Mouse (Mus musculus) CD4-positive, CD25-positive, alpha-beta regulatory T cell, adult 2 months (primary cell): ENCODE results near the gene Cdkl2.

Experiments used
- DNase-seq: peaks from one replicate; pipeline ENCODE4 v3.0.0-alpha.2; 2012; ENCODE audit warnings: low read depth, low spot score

Cdkl2 gene

DNA sequence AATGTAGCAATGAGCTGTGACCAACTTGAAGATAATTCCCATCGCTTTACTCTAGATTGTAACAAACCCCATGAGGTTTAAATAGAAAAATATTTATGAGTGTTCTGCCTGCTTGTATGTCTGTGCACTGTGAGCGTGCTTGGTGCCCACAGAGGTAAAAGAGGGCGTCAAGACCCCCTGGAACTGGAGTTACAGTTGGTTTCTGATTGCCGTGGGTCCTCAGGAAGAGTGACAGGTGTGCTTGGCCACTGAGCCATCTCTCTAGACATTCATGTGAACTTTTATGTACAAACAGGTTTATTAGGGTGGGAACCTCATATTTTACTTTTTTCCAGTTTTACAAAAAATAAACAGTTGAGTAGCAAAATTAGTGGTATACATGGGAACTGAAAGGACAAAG lies at the start of gene Cdkl2:
Gene Cdkl2, minus strand, starts transcription at position 101 of the 400 bp plus-strand sequence.
- DNase-seq, result no peak

DNA sequence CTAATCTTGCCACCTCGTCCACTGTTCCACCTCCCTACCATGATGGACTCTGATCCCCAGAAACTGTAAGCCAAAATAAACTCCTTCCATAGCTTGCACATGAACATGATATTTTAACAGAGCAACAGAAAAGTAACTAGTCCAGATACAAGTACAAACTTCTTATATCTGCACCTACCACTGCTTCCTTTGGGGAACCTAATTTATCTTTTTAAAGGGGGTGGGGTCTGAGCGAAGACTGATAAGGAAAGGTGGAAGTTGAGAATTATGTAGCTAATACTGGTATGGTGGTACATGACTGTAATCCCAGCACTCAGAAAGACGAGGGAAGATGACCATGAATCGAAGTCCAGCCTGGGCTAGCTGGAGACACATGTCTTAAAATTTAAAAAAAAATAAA lies 43.8 kb upstream of the Cdkl2 start:
- no peak for DNase-seq

DNA sequence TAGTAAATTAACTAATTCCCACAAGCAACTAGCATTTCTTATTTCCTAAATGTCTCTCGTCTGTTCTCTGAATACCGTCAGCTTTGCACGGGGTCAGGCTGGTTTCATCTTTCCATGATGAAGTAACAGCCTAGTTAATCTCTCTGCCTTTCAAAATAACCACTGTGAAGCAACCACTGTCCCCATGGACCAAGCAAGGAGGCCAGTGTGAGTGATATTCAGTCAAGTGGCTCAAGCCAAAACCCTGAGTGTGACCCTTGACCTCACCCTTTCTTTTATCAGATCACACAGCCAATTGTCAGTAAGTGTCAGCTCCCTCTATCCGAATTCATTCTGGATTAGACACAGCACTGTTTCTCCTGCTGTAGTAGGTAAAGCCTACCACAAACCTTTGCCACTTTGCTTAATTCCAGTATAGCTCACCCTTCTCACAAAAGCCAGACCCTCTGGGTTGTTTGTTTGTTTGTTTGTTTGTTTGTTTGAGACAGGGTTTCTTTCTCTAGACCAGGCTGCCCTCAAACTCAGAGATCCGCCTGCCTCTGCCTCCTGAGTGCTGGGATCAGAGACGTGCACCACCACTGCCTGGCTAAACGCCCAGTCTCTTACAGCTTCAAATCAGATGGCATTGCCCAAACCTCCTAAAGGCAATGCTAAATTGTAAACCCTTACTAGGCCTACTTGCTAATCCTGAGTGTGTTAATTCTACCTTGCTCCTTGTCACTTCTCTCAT lies 42.3 kb upstream of the Cdkl2 start:
- DNase-seq, result no peak

DNA sequence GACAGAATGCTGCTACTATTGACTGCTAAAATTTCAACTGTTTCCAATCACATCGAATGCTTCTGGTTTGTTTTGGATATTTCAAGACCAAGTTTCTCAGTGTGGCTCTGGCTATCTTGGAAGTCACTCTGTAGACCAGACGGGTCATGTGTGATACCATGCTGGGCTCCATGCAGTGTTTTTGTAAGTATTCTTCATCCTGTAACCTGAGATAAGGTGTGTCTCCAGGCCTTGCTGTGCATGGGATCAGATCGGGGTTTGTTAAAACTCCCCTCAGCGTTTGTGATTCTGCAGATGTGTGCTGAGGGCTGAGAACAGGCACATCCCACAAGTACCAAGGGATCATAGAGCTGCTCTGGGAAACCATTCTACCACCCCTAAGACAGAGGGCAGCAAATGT lies 41.6 kb upstream of the Cdkl2 start:
- no peak for DNase-seq

DNA sequence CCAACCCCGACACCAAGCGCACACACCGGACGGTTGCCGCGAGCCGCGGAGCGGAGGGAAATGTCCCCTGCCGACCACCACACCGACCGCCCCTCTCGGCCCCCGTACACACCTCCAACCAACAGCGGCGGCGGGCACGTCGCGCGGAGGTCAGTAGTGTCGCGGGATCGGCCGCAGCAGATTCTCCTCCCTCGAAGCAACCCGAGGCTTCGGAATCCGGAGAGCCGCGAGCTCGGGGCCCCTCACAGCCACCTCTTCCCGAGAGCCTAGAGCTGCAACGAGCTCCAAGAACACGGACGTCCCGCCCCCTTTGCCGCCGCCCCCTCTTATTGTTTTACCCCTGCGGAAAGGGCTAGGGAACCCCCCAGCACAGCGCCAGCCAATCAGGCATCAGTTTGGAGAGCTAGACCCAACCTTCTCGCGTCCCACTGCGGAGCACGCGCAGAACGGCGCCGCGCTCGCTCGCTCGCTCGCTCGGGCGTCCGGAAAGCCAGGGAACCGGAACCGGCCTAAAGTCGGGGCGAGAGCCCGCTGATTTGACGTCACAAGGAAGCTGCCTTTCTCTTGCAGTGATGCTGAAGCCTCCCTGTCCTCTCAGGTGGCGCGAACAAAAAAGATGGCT lies 39.8 kb upstream of the Cdkl2 start, which contains the start of gene G3bp2:
Gene G3bp2, minus strand, starts transcription at position 303 of the 622 bp plus-strand sequence.
- peak; percentile 100 for DNase-seq

DNA sequence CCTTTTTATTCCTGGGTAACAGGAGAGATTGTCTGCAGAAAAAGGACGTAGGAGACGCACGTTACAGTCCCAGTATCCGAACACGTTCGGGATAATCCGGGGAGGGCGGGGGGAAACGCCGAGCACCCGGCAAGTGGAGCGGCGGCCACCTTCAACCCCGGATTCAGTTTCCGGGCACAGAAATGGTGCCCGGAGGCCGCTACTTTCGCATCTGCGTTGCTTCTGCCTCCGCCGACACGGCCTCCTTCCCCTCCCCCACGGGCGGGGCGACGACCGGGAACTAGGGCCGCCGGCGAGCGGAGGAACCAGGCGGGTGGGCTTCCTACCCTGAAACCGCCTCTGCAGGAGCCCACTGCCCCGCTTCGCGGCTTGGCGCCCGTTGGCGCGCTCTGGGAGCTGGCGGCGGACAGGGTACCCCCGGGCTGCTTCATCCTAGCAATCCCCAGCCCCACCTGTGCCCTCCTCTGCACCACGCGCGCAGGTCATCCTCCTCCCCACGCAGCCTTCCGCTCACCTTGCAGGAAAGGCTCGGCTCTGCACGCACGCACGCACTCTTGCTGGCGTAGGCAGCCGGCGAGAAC lies 39.2 kb upstream of the Cdkl2 start:
- peak; percentile 76 for DNase-seq

DNA sequence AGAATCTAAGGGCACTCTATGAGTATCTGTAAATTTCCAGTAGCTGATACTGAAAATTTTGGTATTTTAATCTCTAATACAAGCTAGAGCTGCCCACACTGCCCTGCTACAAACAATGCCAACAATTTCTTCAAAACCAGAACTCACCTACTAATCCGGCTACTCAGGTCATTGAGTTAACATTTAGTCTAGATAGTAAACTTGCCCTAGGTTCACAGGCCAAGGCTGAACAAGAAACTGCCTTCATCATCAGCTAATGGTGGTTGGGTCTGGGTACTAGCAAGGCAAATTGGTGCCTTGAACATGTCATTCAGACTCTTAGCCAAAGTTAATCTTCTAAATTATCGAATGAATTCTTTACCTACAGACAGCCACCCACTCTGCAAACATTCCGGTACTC lies 37.6 kb upstream of the Cdkl2 start:
- no peak for DNase-seq

DNA sequence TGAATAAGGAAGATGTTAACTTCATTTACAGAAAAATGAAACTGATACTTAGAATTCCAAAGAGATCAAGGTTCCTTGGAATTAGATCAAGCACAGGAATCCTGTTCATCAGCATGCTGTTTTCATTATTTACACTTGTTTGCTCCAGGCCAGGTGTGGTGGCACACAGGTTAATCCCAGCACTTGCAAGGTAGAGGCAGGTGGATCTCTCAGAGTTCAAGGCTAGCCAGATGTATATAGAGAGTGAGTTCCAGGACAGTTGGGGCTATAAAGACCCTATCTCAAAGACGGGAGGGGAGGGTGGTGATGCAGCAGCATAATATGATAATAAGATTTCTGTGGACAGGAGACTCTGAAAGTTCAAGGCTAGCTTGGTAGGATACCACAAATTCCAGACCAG lies 36.7 kb upstream of the Cdkl2 start:
- no peak for DNase-seq

DNA sequence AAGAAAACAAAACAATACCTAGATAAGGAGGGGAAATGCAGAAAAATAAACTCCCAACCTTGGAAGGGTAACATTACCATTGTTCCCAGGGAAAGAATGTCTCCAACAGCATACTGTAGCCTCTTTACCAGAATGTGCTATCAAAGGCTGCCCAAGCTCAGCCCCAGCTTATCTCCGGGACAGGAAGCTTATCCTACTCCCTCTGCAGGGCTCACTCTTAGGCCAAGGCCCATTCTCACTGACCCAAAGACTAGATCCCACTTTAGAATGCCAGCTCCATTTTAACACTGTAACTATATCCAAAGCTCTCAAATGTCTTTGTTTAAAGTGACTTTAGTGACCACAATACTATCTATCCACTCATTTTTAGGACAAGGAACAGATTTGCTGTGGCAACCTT lies 35.6 kb upstream of the Cdkl2 start:
- no peak for DNase-seq

DNA sequence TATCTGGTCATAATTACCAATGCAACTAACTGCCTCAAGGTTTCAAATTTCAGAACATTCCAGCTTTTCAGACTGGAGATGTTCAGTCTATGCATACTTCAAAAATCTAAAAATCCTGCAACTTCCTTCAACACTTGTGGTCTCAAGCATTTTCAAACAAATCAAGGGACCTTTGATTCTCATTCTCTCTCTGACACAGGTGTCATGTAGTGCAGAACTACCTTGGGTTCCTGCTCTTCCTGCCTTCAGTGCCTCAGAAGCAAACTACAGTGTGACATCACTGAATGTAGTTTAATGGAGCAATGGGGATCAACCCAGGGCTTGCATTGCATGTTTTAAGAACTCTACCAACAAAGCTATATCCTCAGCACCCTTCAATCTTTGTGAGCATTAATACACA lies 35.1 kb upstream of the Cdkl2 start:
- DNase-seq, result peak; percentile 15

DNA sequence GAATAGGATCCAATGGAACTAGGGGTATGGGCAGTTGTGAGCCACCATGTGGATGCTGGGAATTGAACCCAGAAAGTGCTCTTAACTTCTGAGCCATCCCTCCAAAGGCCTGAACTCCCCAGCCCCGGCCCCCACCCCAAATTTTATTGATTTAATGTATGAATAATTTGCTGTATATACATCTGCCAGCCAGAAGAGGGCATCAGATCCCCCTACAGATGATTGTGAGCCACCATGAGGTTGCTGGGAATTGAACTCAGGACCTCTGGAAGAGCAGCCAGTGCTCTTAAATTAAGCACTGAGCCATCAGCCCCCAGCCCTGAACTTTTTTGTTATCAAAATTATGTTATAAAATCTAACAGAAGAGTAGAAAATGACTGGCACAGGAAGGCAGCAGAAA lies 32.6 kb upstream of the Cdkl2 start:
- peak; percentile 53 for DNase-seq

DNA sequence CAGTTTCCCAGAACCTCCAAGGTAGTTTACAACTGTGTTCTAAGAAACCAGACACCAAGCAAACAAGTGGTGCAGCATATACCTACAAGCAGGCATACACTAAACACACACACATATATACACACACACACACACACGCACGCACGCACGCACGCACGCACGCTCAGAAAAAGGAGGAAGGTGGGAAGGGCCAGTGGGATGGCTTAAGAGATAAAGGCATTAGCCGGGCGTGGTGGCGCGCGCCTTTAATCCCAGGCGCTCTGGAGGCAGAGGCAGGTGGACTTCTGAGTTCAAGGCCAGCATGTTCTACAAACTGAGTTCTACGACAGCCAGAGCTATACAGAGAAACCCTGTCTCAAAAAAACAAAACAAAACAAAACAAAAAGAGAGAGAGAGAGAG lies 30.4 kb upstream of the Cdkl2 start:
- no peak for DNase-seq

DNA sequence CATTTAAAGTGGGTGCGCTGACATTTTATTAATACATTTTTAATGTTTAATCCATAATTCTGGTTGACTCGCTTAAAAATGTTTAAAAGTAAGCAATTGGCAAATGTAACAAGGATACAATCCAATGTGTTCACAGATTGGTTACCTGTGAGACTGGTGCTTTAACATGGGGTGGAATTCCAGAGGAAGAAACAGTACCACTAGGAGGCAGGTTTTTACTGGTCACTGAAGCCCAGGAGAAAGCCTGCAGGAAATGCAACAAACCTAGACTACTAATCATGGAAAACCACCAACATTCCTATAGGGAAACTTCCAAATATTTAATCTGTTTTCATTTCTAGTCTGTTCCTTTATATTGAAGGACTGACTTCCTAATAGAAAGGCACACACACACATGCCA lies 19.5 kb upstream of the Cdkl2 start:
- DNase-seq, result no peak

DNA sequence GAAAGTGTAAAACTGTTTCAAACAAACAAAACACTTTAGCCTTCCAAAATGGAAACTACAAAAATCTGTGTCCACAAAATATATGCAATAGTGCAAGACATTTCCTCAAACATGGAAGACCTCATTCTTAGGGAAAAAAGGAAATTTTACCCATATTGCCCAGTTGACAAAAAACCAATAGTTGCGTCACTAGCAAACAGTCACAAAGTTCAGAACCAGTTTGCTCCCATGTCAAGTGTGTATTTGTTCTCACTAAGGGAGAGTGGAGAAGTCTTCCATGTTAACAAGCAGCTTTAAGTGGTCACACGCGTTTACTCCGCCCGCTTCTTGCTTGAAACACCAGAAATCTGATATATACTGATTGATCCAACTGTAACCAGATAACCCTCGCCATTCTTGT lies 9.2 kb upstream of the Cdkl2 start:
- no peak for DNase-seq

DNA sequence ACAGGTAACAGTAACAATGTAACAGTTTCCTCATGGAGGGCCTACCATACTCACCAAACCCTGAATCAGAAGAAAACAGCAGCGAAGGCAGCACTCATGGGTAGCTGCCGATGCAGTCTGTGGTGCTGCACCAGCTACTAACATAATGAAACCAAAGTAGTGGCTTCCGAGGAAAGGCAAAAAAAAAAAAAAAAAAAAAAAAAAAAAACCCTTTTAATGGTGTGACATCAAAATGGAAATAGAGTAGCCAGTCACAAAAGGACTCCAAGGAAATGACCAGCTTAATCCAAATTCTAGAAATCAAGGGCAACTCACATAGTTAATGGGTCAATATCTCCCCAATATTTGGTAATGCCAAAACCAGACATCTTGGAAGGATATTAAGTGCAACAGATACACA lies 6.7 kb upstream of the Cdkl2 start:
- DNase-seq, result no peak

DNA sequence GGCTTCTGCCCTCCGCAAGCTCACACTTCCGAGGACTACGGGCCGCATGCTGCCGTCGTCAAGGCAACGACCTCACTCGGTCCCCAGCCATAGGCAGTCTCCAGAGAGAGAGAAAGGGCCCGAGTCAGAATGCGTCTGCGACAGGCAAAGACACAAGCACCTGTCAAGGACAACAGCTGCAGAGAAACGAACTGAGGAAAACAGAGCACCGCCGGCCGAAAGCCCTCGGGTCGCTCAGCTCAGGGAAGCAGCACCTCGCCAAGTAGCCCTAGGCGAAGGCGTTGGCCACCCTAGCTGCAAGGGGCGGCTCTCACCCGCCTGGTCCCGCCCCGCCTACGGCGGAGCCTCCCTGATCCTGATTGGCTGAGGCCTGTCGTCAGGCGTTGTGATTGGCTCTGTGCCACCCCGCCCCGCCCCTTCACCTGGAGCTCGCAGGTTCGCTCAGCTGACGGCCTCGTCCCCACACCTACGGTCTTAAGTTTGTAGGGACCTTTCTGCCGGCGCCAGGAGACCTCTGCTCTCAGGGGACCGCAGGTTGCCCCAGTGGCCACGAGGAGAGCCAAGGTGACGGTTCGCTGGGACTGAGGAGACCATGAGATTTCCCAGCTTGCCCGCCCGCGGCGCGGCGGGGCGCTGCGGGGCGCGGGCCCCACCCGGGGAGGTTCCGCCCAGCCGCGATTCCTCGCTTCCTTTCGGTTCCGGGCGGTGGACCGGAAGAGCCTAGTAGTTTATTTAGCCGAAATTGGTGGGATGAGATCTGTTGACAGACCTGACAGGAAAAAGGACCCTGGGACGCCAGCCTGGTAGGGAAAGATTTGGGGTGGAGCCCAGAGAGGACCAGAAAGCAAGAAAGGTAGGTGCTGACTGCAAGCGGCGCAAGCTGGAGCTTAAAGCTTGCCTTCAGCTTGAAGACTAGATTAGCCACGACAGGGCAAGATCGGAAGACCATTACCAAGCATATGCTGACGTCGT lies 1.0 kb downstream of the Cdkl2 start:
- DNase-seq, result peak; percentile 96

DNA sequence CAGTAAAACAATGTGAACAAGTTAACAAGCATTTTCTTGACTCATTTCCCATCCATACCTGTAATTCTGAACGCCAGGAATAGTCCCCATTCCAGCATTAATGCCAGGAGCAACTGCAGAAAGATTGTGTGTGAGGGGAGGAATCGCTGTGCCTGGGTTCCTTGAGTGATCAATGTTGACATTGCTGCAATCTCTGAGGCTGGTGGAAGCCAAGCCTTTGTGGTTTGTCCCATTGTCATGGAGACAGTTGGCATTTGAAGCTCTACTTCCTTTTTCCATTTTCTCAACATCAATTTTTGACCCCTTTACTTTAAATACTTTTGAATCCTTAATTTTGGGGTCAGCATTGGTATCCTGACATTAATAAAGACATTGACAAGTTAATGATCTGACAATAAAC lies 23.7 kb downstream of the Cdkl2 start:
- DNase-seq, result no peak

DNA sequence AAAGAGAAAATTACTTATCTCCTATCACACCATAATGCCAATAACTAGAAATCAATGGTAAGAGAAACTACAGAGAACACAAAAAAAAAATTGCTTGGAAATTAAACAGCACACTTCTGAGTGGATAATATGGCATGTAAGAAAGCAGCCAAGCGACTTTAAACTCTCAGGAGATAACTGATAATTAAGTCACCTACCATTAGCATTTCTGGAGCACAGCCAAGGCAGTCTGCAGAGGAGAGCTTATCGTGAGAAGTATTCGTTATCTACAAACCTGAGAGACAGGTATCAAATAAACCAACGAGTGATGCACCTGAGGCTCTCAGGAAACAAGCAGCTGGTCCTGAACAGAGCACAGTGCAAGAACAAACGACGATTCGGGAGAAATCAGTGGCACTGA lies 31.9 kb downstream of the Cdkl2 start:
- no peak for DNase-seq

DNA sequence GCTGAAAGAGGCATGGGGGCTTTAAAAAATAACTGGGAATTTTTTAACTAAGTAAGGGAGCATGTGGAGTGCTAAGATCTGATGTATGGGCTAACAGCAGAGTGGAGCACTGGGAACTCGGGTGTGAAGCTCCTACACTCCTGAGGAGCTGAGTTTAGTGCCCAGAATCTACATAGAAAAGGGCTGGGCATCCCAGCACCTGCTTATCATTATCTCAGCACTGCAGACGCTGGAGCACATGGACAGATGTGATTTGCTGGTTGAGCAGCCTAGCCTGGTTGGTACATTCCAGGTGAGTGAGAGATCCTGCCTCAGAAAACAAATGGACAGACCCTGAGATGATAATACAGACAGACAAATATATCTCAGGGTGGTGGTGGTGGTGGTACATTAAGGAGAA lies 33.9 kb downstream of the Cdkl2 start:
- no peak for DNase-seq

DNA sequence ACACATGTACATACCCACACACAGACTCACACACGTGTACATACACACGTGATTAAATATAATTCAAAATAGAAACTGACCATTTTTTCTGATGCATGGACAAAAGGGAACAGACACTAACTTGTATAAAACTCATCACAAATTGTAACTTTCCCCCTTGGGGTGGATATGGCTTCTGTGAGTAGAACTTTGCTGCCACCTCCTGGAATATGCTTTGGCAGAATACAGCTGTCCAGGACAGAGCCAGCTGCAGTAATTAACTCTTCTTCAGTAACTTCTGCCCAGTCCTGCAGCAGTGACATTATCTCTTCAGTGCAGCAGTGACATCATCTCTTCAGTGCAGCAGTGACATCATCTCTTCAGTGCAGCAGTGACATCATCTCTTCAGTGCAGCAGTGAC lies 40.7 kb downstream of the Cdkl2 start:
- peak; percentile 71 for DNase-seq

DNA sequence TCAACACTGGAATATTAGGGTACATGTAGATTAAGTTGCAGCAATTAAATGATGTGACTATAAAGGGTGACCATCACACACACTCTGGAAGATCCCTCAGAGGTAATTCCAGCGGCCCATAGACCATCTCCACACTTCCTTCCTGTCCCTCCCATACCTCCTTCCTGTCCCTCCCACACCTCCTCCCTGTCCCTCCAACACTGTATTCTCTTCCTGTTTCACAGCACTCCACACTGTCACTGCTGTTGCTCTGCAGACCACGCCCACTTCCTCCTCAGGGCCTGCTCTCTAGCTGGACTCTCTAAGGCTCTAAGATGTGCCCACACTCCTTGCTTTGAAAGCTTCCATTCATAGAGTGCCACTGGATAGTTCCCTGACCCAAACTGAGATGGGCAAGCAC lies 42.9 kb downstream of the Cdkl2 start:
- DNase-seq, result peak; percentile 51

DNA sequence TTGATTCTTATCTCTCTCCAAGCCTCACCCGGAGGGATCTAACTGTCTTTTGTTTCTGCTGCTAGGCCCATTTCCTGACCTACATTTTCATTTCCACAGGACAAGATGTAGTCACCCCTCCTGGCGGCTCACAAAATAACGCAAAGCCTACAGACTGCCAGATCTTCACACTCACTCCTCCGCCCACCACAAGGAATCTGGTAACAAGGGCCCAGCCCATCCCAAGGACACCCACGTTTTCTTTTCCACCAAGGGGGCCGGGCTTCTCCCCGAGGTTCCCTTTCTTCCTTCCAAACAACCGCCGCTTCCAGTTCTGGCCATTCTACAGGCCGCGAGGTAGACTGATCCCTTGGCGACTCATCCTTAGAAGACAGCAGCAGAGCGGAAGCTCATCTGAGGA lies 49.1 kb downstream of the Cdkl2 start:
- no peak for DNase-seq
